Mouse (Mus musculus) testis, adult 2 months (tissue): Measurements from ENCODE around the gene Galnt9.

Experiments
- CTCF ChIP-seq: fragments of 200-500 bp; IDR thresholded peaks from 2 replicates; pipeline ENCODE4 v1.5.1; 2012; ENCODE audit warnings: low read depth, mild to moderate bottlenecking, inconsistent platforms, low read length, moderate library complexity; ENCODE audit not compliant: control insufficient read depth, insufficient read depth, insufficient replicate concordance
- POLR2A ChIP-seq: fragments of 200-500 bp; IDR thresholded peaks from 2 replicates; pipeline ENCODE4 v1.6.1; 2012; ENCODE audit warnings: low read depth, mild to moderate bottlenecking, inconsistent platforms, low read length, moderate library complexity; ENCODE audit not compliant: control insufficient read depth

- TF ChIP-seq CTCF (no peak), POLR2A (no peak)
Measured at GRCm38 (mm10) chr5:110596086-110596780, 52.1 kb downstream of the Galnt9 start.
